Mouse (Mus musculus): ENCODE measurements at regions not wholly inside any gene's neighbourhood (a gene's known extent, or its start where the extent isn't known, plus 50 kb on each side); places are given as distances from the start of the nearest gene placed in this dataset.

- no peak for DNase-seq
Observed at GRCm38 (mm10) chr12:48705963-48706362, 676.5 kb upstream of the Foxg1 start.

- DNase-seq: no peak
Observed at GRCm38 (mm10) chr12:48713646-48714045, 668.8 kb upstream of the Foxg1 start.

GRCm38 (mm10) chr12:48729851-48730250 lies 652.6 kb upstream of the Foxg1 start:
- DNase-seq: no peak

- no peak for DNase-seq
Observed at GRCm38 (mm10) chr12:48758805-48759396, 623.6 kb upstream of the Foxg1 start.

All from kidney, adult 11 months (tissue).